Mouse (Mus musculus) embryo, embryonic 9.5 days (tissue): ENCODE measurements around the gene Sv2a.
"Not testable (repeated sequence)": the region's sequence is repeated elsewhere in the genome, so short reads cannot be mapped to it uniquely, and the experiment has no call there.

ENCODE experiments used
- DNase-seq: peaks from one replicate; pipeline ENCODE4 v3.0.0-alpha.2; 2017; ENCODE audit errors: extremely low spot score

The Sv2a gene

DNA sequence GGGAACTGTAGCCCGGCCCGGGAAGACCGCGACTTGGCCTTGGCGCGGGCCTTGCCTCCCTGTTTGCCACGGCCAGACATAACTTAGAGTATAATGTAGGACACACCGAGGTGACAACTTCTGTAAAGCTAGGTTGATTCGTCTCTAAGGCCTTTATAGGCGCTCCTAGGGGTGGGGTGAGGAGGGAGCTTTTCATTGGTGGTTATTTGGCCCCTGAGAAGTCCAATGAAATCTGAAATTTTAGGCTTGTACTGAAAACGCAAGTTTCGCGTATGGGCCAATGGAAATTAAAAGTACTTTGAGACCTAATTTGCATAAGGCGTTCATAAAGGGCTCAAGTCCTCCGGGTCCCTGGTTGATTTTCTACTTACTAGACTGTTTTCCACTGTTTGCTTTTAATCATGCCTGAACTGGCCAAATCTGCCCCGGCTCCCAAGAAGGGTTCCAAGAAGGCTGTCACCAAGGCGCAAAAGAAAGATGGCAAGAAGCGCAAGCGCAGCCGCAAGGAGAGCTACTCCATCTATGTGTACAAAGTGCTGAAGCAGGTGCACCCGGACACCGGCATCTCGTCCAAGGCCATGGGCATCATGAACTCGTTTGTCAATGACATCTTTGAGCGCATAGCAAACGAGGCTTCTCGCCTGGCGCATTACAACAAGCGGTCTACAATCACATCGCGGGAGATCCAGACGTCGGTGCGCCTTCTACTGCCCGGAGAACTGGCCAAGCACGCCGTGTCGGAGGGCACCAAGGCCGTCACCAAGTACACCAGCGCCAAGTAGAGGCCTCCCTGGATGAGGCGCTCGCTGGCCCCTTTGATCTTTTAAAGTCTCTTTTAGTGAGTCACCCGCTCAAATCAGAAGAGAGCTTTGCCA, 40.1 kb downstream of the Sv2a start, which contains the start of the genes Hist2h2ac and Hist2h2be:
Gene Hist2h2ac, minus strand, starts transcription at position 116 of the 875 bp plus-strand sequence.
Gene Hist2h2be, plus strand, starts transcription at position 355 of the 875 bp plus-strand sequence.
- DNase-seq = peak; percentile 94

GRCm38 (mm10) chr3:96221640-96222038, 40.7 kb downstream of the Sv2a start:
- no peak for DNase-seq

DNA sequence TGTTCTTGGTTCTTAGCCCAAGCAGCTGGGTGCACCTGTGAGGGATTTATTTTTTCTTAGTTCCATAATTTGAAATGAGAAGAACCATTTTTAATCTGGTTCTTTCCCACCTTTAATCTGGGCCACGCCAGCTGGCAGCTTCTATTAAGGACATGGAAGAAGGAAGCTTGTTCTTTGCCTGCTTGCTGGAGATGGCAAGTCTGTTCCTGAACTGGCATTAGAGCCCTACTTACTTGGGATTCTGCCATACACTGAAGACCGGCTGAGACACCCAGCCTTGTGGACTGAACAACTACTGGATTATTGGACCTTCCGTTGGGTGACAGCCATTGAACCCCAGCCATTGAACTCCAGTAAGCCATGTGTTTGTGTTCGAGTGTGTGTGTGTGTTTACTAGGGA, 41.8 kb downstream of the Sv2a start:
- no peak for DNase-seq

DNA sequence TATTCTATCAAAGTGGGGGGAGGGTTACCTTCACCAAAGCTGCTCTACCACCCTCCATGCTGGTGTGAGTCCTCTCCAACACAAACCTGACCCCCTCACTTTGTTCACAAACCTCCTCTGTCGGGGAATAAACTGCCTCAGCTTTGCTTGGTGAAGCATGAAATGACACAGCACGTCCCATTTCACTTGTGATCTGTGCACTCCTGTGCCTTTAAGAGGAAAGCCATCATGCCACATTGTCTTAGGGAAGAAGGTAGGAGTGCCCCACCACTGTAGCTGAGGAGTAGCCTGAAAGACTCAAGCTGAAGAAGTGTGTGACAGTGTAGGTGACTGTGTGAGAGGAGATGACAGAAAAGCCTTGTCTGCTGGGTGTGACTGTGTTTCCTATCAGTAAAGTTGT, 44.5 kb downstream of the Sv2a start:
- no peak for DNase-seq

- no peak for DNase-seq
Observed at GRCm38 (mm10) chr3:96226695-96227648, 46.0 kb downstream of the Sv2a start.

DNA sequence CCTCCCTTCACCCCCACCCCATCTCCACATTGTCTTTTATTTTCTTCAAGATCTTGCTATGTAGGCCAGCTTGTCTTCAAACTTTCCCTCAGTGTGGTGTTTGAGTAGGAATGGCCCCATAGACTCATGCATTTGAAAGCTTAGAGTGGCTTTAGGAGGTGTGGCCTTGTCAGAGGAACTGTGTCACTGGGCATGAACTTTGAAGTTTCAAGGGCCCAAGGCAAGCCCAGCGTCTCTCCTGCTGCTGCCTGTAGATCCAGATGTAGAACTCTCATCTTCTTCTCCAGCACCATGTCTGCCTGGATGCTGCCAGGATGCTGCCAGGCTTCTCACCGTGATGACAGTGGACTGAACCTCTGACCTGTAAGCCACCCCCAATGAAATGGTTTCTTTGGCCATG, 47.9 kb downstream of the Sv2a start:
- DNase-seq = no peak

DNA sequence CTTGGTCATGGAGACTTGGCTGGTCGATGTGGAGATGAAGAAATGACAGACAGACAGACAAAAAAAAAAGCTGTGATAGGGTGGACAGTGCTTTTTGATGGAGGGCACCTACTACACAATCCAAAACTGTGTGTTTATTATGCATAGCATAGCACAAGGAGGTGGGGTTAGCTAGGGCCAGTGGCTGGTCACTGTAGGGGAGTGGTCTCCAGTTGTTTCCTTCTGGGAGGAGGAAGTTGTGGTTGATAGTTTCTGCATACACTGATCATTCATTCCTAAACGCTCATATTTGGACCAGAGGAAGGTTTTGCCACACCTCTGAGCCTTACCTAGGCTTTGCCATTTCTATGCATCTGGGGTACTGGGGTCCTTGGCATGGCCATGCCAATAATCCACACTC, 49.5 kb downstream of the Sv2a start:
- DNase-seq = no peak

GRCm38 (mm10) chr3:96230910-96231757, 50.2 kb downstream of the Sv2a start:
- no peak for DNase-seq

GRCm38 (mm10) chr3:96231758-96232120, 50.8 kb downstream of the Sv2a start:
- no peak for DNase-seq

DNA sequence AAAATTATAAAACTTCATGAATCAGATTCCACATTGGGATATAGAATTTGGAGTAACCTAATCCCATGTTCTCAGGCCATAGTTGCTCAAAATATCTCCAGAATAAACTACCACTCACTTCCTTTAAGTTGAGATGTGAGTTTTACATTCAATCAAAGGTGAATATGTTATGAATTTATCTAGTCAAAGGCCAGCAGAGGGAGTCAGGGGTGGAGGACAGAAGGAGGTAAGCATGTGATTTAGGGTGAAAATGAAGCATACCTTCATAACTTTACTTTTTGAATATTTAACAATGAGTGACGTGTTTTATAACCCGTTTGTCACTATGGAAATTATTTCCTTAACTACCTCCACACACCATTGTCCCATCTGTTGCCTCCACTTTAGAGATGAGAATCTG, 54.0 kb downstream of the Sv2a start:
- DNase-seq = no peak

GRCm38 (mm10) chr3:96235836-96236235, 54.9 kb downstream of the Sv2a start:
- no peak for DNase-seq

GRCm38 (mm10) chr3:96236834-96237334, 55.9 kb downstream of the Sv2a start:
- no peak for DNase-seq

- DNase-seq = peak; percentile 75
Observed at GRCm38 (mm10) chr3:96237335-96237903, 56.5 kb downstream of the Sv2a start.

DNA sequence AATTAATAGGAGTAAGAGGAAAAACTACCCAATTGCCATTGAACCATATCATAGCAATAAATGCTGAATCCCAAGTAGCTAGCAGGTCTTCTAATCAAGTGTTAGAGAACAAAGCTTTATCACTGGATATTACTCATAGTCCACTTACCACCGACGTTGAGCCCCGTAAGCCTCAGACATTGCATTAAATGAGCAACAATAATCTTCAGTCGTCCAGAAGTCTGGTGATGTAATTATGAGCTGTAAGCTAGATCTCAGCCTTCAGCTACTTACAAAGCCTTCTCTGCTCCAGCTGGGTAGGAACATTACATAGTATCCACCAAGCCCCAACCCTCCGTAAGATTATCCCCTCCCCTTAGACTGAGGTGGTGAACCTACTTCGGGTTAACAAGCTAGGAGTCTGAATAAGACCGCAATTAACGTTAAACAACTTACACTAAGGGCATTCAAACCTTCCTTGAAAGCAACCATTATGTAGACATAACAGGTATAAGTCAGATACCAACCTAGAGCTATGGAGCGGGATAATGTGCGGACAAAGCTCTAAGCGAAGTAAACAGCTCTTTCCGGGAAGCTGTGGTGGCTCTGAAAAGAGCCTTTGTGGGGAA, 57.1 kb downstream of the Sv2a start:
- no peak for DNase-seq

DNA sequence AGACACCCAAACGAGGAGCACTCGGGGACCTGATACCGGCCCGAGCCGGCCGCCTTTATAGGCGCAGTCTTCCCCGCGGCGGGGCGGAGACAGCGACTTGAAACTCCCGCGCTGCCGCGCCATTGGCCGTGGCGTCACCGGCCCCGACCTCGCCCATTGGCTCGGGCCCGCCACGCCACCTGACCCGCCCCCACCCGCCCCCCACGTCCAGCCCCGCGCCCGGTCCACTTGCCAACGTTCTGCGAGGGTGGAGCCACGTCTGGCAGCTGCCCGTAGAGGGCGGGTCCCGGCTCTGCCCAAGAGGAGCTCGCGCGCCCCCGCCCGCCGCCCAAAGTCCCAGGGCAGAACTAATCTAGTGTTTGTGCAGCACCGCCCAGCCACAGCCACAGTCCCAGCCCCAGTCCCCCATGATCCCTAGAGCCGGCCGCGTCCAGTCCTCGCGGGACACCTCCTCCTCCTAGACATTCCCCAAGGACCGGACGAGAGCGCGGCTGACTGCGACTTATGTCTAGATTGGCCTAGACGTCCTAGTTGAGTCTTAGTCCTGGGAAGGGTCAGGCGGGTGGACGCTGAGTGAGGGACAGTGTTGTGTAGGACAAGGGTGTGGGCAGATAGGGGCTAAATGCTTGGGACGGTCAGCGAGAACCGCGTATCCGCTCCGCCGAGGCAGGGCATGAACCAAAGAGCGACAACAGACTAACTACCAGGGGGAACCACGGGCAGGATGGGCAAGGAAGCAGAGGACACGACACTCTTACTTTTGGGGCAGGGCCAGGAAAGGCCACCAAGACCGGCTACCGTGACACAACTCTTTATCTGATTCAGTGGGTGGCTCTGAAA, 58.2 kb downstream of the Sv2a start, which contains the start of gene Hist2h3c2:
Gene Hist2h3c2, minus strand, starts transcription at position 174 of the 840 bp plus-strand sequence.
- DNase-seq = not testable (repeated sequence)

GRCm38 (mm10) chr3:96239949-96240798, 59.2 kb downstream of the Sv2a start, which contains the start of gene Hist2h2aa2:
Gene Hist2h2aa2 (minus strand): TSS chr3:96240276.
- DNase-seq = peak; percentile 75

DNA sequence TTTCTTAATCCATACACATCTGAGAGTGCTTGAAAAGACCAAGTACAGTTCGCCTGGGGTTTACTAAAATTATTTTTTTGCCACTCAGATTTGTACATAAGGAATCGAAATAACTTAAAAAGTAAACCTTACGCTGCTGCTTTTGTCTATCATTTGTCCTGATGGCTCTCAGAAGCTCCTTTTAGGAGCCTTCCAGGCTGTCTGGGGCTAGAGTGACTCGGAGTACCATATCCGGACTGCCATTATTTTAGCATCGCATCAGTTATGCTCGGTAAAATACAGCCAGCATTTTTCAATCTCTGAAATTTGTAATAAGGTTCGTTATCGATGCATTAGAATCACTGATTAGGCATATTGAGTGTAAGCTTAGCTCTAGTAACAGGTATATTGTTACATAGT, 59.8 kb downstream of the Sv2a start:
- no peak for DNase-seq

DNA sequence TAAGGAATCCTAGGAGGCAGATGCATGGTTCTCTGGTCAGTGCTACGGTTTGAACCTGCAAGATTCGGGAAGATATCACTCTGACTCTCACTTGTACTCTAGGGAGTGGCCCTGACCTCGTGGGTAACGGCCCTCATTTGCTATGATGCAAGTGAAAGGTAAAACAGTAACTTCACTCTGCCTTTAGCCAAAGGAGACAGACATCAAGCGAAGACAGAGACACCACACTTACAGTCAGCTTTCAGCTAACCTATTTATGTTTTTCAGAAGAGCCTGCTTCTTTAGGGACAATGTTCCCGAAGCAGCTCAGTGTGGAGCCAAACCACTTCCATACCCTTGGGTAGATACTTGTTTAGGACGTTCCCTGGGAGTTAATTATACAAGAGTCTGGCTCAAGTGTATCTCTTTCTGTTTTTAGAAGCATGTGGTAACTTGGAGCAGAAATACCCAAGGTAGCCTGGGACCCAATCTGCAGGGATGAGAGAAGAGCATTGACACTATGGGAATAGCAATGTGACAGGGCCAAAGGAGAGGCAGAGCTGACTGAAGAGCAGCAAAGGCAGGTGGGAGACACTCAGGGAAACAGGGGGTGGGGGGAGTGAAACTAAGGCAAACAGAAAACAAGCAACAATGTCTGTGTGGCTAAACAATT, 63.1 kb downstream of the Sv2a start:
- DNase-seq = no peak
